Mouse (Mus musculus): ENCODE results near the gene Cct6b.
"Not testable (repeated sequence)": the region's sequence is repeated elsewhere in the genome, so short reads cannot be mapped to it uniquely, and the experiment has no call there.

The Cct6b gene

DNA sequence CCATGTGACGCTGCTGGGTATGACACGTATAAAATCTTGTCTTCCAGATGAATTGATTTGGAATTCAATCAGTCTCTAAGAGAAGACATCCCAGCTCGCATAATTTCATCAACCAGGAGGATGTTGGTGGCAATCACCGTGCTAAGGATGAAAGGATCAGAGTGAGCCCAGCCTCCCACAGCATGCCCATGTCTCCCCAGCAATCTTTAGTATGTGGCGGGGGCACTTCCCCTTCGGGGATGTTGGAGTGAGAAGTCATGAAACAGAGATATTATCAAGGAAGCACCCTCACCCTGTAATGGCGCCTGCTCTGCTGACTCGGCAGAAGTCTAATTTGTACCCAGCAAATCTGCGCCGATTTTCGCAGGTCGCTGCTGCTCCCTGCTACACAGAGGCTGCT lies 44.8 kb downstream of the Cct6b start:
- in situ Hi-C loops (cut with MboI; ENCODE audit: low pct_unique_long_range_greater_than_20kb in 1 of 2, low sequenced_read_pairs in 2 of 2, unreplicated experiment in 1 of 2), result loop anchor here in 1 of 2 experiments (25.0 kb wide), 1 partner anchor 482 kb away; no protein-coding TSS in a partner anchor

- in situ Hi-C loops (cut with MboI; ENCODE audit: low pct_unique_long_range_greater_than_20kb in 1 of 2, low sequenced_read_pairs in 2 of 2, unreplicated experiment in 1 of 2), result loop anchor here in 1 of 2 experiments (25.0 kb wide), 1 partner anchor 475 kb away; no protein-coding TSS in a partner anchor
Observed at GRCm38 (mm10) chr11:82712681-82713080, 51.4 kb downstream of the Cct6b start.

- in situ Hi-C loops (cut with MboI; ENCODE audit: low pct_unique_long_range_greater_than_20kb in 1 of 2, low sequenced_read_pairs in 2 of 2, unreplicated experiment in 1 of 2), result loop anchor here in 1 of 2 experiments (25.0 kb wide), 1 partner anchor 472 kb away; no protein-coding TSS in a partner anchor
Observed at GRCm38 (mm10) chr11:82708934-82709333, 55.2 kb downstream of the Cct6b start.

DNA sequence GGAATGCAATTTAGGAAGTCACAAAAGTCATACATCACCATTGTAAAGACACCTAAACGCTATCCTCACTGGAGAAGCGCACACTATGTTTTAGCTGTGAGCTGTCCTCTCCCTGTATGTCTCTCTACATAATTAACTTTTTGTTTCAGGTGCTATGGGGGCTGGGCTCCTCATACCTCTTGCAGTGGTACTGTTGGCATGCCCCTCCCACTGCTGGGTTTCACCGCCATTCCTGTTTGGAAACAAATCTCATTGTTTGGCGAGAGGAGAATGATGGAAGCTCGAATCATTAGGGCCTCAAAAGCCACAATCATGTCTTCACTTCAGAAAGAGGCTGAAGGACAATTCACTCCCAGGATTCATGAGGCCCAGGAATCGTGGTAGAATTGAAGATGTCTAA lies 59.0 kb downstream of the Cct6b start:
- in situ Hi-C loops (cut with MboI; ENCODE audit: low pct_unique_long_range_greater_than_20kb in 1 of 2, low sequenced_read_pairs in 2 of 2, unreplicated experiment in 1 of 2), result loop anchor here in 1 of 2 experiments (25.0 kb wide), 1 partner anchor 468 kb away; no protein-coding TSS in a partner anchor

GRCm38 (mm10) chr11:82699865-82700410 lies 64.2 kb downstream of the Cct6b start:
- in situ Hi-C loops (cut with MboI; ENCODE audit: low pct_unique_long_range_greater_than_20kb in 1 of 2, low sequenced_read_pairs in 2 of 2, unreplicated experiment in 1 of 2), result loop anchor here in 1 of 2 experiments (25.0 kb wide), 1 partner anchor 463 kb away; no protein-coding TSS in a partner anchor

GRCm38 (mm10) chr11:82695930-82696329 lies 68.2 kb downstream of the Cct6b start:
- in situ Hi-C loops (cut with MboI; ENCODE audit: low pct_unique_long_range_greater_than_20kb in 1 of 2, low sequenced_read_pairs in 2 of 2, unreplicated experiment in 1 of 2), result no loop called here

DNA sequence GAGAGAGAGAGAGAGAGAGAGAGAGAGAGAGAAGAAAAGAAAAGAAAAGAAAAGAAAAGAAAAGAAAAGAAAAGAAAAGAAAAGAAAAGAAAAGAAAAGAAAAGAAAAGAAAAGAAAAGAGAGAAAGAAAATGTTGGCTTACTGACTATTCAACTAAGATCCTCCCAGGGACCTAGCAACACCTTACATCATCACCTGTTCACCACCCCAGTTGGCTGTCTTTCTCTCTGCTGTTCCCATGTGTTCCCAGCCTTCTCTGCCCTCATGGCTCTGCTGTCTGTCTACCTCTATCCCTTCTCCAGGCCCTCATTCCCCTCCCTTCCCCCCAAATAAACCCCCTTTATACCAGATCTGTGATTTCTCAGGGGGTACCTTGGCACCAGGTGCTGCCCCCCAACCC lies 69.2 kb downstream of the Cct6b start:
- in situ Hi-C loops (cut with MboI; ENCODE audit: low pct_unique_long_range_greater_than_20kb in 1 of 2, low sequenced_read_pairs in 2 of 2, unreplicated experiment in 1 of 2), result not testable (repeated sequence)

GRCm38 (mm10) chr11:82692668-82693067 lies 71.5 kb downstream of the Cct6b start:
- in situ Hi-C loops (cut with MboI; ENCODE audit: low pct_unique_long_range_greater_than_20kb in 1 of 2, low sequenced_read_pairs in 2 of 2, unreplicated experiment in 1 of 2), result no loop called here

- in situ Hi-C loops (cut with MboI; ENCODE audit: low pct_unique_long_range_greater_than_20kb in 1 of 2, low sequenced_read_pairs in 2 of 2, unreplicated experiment in 1 of 2), result no loop called here
Observed at GRCm38 (mm10) chr11:82690476-82690875, 73.6 kb downstream of the Cct6b start.

GRCm38 (mm10) chr11:82687668-82688067 lies 76.5 kb downstream of the Cct6b start:
- in situ Hi-C loops (cut with MboI; ENCODE audit: low pct_unique_long_range_greater_than_20kb in 1 of 2, low sequenced_read_pairs in 2 of 2, unreplicated experiment in 1 of 2), result no loop called here

DNA sequence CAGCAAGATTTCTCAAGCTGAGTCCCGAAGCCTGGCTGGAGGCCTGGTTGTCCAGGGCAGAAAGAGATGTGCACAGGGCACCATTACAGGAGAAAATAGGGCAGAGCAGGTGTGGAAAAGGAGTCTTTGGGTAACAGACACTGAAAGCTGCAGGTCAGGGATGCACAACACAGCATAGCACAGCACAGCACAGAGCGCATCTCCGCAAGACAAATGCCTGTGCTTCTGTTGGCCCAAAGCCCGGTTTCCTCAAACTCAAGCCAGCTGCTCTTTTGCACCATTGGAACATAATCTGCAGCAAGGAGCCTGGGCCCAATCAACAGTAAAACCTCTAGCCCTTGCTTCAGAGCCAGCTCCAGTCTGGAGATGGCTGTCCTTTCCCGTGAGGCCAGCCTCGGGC lies 79.4 kb downstream of the Cct6b start:
- in situ Hi-C loops (cut with MboI; ENCODE audit: low pct_unique_long_range_greater_than_20kb in 1 of 2, low sequenced_read_pairs in 2 of 2, unreplicated experiment in 1 of 2), result no loop called here

- in situ Hi-C loops (cut with MboI; ENCODE audit: low pct_unique_long_range_greater_than_20kb in 1 of 2, low sequenced_read_pairs in 2 of 2, unreplicated experiment in 1 of 2), result no loop called here
Observed at GRCm38 (mm10) chr11:82683765-82684505, 80.2 kb downstream of the Cct6b start.

DNA sequence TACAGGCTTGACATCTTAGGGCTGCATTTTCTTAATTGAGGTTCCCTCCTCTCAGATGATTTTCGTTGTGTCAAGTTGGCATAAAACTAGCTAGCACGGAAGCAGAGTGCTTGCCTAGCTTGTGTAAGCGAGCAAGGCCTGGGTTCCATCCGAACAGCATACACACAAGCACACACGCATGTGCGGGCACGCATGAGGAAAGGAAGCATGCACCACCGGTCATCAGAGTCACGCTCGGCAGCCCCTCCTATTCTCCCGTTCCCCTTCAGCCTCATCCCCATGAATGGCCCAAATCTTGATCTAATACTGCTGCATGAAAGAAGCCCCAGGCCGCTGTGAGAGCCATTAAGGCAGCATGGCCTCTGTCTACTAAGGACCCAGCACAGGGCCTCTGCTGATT lies 85.6 kb downstream of the Cct6b start:
- in situ Hi-C loops (cut with MboI; ENCODE audit: low pct_unique_long_range_greater_than_20kb in 1 of 2, low sequenced_read_pairs in 2 of 2, unreplicated experiment in 1 of 2), result no loop called here

All from mouse embryonic stem cell (cell line).